Mouse (Mus musculus) brain, embryonic 14.5 days (tissue): ENCODE results near the gene Ttyh2.

Source experiments
- CTCF ChIP-seq: fragments of 200-500 bp; IDR thresholded peaks from 2 replicates; pipeline ENCODE4 v1.5.1; 2012; ENCODE audit warnings: inconsistent platforms, mild to moderate bottlenecking, moderate library complexity, borderline replicate concordance; ENCODE audit not compliant: insufficient read depth, insufficient read length; ENCODE audit errors: extremely low read depth
- POLR2A ChIP-seq: fragments of 200-500 bp; IDR thresholded peaks from 2 replicates; pipeline ENCODE4 v1.6.1; 2012; ENCODE audit warnings: mild to moderate bottlenecking, inconsistent platforms, borderline replicate concordance; ENCODE audit not compliant: poor library complexity, insufficient read depth, insufficient read length, severe bottlenecking; ENCODE audit errors: extremely low read depth

GRCm38 (mm10) chr11:114644122-114644521 lies 31.1 kb upstream of the Ttyh2 start:
- TF ChIP-seq POLR2A (no peak), CTCF (0 out of 2 replicates have a peak, but pooled peaks have one; percentile 35)
